Mouse (Mus musculus) stomach, postnatal 0 days (tissue): Measurements from ENCODE around the gene Akap6. TPM values are rescaled to one million over a fixed set of nuclear protein-coding genes. Genes with fewer than 3 reads are reported as not detected.

Source experiments
- ATAC-seq: fragments of 200-750 bp; cut with Nextera tagmentation; 2 replicates; pipeline ENCODE4 v1.8.0; 2017; ENCODE audit not compliant: low FRiP score, low TSS enrichment
- DNase-seq: peaks from one replicate; pipeline ENCODE4 v3.0.0-alpha.2; 2016; ENCODE audit warnings: low spot score
- H3K27ac ChIP-seq: fragments of 300-500 bp; sonication (generic); replicated peaks from 2 replicates; pipeline ENCODE4 v1.5.1; 2014; ENCODE audit warnings: mild to moderate bottlenecking, control low read depth
- H3K27me3 ChIP-seq: fragments of 300-500 bp; sonication (generic); 2 replicates; pipeline ENCODE4 v1.6.1; 2014; ENCODE audit warnings: low read length; ENCODE audit not compliant: control insufficient read depth, insufficient read depth
- H3K36me3 ChIP-seq: fragments of 300-500 bp; sonication (generic); 2 replicates; pipeline ENCODE4 v1.6.1; 2014; ENCODE audit warnings: low read length, mixed read lengths; ENCODE audit not compliant: control insufficient read depth, insufficient read depth
- H3K4me1 ChIP-seq: fragments of 300-500 bp; sonication (generic); replicated peaks from 2 replicates; pipeline ENCODE4 v1.6.1; 2014; ENCODE audit warnings: antibody characterized with exemption; ENCODE audit not compliant: control insufficient read depth, insufficient read depth
- H3K4me2 ChIP-seq: fragments of 300-500 bp; sonication (generic); replicated peaks from 2 replicates; pipeline ENCODE4 v1.6.1; 2014; ENCODE audit warnings: low read depth, mild to moderate bottlenecking, control low read depth, moderate library complexity
- H3K4me3 ChIP-seq: fragments of 300-500 bp; sonication (generic); 2 replicates; pipeline ENCODE4 v1.5.1; 2014; ENCODE audit warnings: low read depth, low read length, control low read depth
- H3K9ac ChIP-seq: fragments of 300-500 bp; sonication (generic); 2 replicates; pipeline ENCODE4 v1.6.1; 2014; ENCODE audit warnings: mild to moderate bottlenecking, low read length, control low read depth, mixed read lengths
- H3K9me3 ChIP-seq: fragments of 300-500 bp; sonication (generic); 2 replicates; pipeline ENCODE4 v1.6.1; 2016; ENCODE audit warnings: low read length; ENCODE audit not compliant: control insufficient read depth
- CTCF ChIP-seq: IDR thresholded peaks from 2 replicates; pipeline ENCODE4 v1.5.1; 2016; ENCODE audit warnings: antibody characterized with exemption, low read depth, mild to moderate bottlenecking, moderate library complexity
- EP300 ChIP-seq: optimal IDR thresholded peaks from 2 replicates; pipeline ENCODE3; 2016; ENCODE audit warnings: antibody characterized with exemption
- WGBS: fragments of 180-500 bp; shearing (Covaris S2); extraction: QIAGEN DNeasy Blood & Tissue Kit; methylation state at CpG from one replicate; pipeline ENCODE4 v1.1.7; 2014; 5-methylcytosine and 5-hydroxymethylcytosine counted together
- polyA plus RNA-seq: library from polyadenylated mRNA; unstranded; fragments of >200 nt; fragmentation: Nextera tagmentation; extraction: Ambion mirVana; gene quantifications from 2 replicates; pipeline ENCODE4 v1.2.1, GENCODE M21; 2015

Gene Akap6
- polyA plus RNA-seq, 1 experiment from 2014 or later: 0.76 TPM

GRCm38 (mm10) chr12:52764810-52765209, 65.6 kb downstream of the Akap6 start:
- no peak overlapping the region for H3K27ac ChIP-seq
- no peak for DNase-seq
- no peaks in the 10 kb centered on the region for H3K27me3 ChIP-seq
- TF ChIP-seq EP300: no peak
- no peak for TF ChIP-seq CTCF
- no peak overlapping the region for H3K9ac ChIP-seq
- H3K9me3 ChIP-seq: no peaks in the 10 kb centered on the region
- no peaks in the 10 kb centered on the region for H3K4me1 ChIP-seq
- WGBS: 58% methylated on average over 3 of the region's 3 CpGs
- no peak for ATAC-seq
- no peak overlapping the region for H3K4me2 ChIP-seq
- no peaks in the 10 kb centered on the region for H3K36me3 ChIP-seq
- H3K4me3 ChIP-seq: no peak overlapping the region

DNA sequence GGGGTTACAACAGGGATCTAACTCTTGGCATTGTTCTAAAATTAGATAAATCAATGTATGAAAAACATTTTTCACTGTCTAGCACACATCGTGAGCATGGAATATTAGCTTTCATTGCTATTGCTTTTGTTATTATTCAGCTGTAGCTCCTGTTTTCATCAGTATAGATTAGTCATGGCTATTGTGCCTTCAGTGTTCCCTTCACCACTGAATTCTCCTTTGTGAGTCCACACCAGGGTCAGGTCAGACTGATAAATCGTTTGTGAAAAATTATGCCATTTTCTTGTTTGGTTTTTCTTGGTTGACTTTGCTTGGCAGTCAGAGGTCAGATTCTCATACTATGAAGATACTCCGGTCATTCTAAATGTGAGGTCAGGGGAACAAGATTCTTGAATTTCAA, 70.4 kb downstream of the Akap6 start:
- Histone ChIP-seq H3K9ac (no peak overlapping the region), H3K36me3 (no peaks in the 10 kb centered on the region), H3K27me3 (no peaks in the 10 kb centered on the region), H3K4me3 (no peak overlapping the region), H3K9me3 (no peaks in the 10 kb centered on the region), H3K27ac (no peak overlapping the region), H3K4me1 (no peaks in the 10 kb centered on the region; the same call in 1 of the 2 replicates), H3K4me2 (no peak overlapping the region)
- ATAC-seq (no peak), DNase-seq (no peak)
- 57% methylated on average over 3 of the region's 3 CpGs for WGBS
- no peak for TF ChIP-seq EP300

- 0 out of 2 replicates have a peak overlapping the region, but pooled peaks have one; percentile 11 for H3K4me2 ChIP-seq
- no peaks in the 10 kb centered on the region; the same call in 1 of the 2 replicates for H3K4me1 ChIP-seq
- no peaks in the 10 kb centered on the region for H3K27me3 ChIP-seq
- no peak for TF ChIP-seq CTCF
- no peak for TF ChIP-seq EP300
- whole genome bisulfite sequencing: 45% methylated on average over 7 of the region's 7 CpGs
- no peak overlapping the region for H3K27ac ChIP-seq
- no peak overlapping the region for H3K9ac ChIP-seq
- H3K36me3 ChIP-seq: no peaks in the 10 kb centered on the region
- H3K9me3 ChIP-seq: no peaks in the 10 kb centered on the region
- ATAC-seq (no peak), DNase-seq (no peak)
- H3K4me3 ChIP-seq: no peak overlapping the region
Measured at GRCm38 (mm10) chr12:52771931-52772330, 72.7 kb downstream of the Akap6 start.

DNA sequence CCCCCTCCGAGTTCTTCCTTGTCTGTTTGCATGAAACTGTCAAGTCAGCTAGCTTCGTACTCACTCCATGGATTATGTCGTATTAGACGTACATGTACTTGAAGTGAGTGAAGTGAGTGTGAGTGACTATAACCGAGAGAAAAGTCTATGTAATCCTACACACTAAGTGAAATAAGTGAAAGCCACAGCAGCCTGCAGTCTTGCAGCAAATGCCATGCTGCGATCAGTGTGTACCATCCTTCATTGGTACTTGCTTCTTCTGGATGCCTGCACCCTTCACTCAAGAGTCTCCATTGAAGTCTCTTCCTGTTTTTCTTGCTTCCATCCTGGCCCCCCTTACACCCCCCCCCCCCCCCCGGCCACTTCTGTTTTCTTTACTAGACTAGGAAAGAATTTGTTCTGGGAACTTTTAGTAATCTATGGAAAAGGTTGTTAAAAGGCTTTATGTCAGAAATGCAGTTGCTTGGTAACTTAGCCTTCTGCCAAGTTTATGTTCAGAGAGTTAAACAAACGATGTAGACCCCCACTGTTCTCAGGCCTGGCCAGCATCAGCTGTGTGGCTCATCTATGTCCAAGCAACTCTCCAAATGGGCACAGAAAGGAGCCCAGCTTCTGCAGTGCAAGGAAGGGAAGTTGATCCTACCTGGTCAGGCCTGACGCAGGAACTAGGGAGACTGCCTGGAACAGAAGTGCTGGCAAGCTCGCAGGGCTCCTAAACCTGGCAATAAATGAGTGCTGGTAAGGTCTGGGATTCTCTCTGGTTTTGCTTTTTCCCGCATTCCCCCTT, 73.5 kb downstream of the Akap6 start:
- Histone ChIP-seq H3K27me3 (no peaks in the 10 kb centered on the region), H3K9ac (no peak overlapping the region), H3K4me3 (no peak overlapping the region), H3K36me3 (no peaks in the 10 kb centered on the region), H3K9me3 (no peaks in the 10 kb centered on the region), H3K4me1 (no peaks in the 10 kb centered on the region; the same call in 1 of the 2 replicates), H3K27ac (peak overlapping the region; percentile 78), H3K4me2 (peak overlapping the region; percentile 23)
- ATAC-seq: 0 out of 2 replicates have a peak, but pooled peaks have one; percentile 35
- 33% methylated on average over 10 of the region's 11 CpGs for WGBS
- TF ChIP-seq EP300: no peak
- no peak for TF ChIP-seq CTCF
- no peak for DNase-seq

GRCm38 (mm10) chr12:52773847-52774246, 74.7 kb downstream of the Akap6 start:
- WGBS: 49% methylated on average over 3 of the region's 3 CpGs
- Histone ChIP-seq H3K4me1 (no peaks in the 10 kb centered on the region; the same call in 1 of the 2 replicates), H3K27me3 (no peaks in the 10 kb centered on the region), H3K9me3 (no peaks in the 10 kb centered on the region), H3K4me2 (0 out of 2 replicates have a peak overlapping the region, but pooled peaks have one; percentile 6), H3K36me3 (no peaks in the 10 kb centered on the region), H3K4me3 (no peak overlapping the region), H3K9ac (no peak overlapping the region), H3K27ac (peak overlapping the region; percentile 46; the same call in 1 of the 2 replicates)
- DNase-seq (no peak), ATAC-seq (no peak)
- TF ChIP-seq CTCF: no peak
- no peak for TF ChIP-seq EP300

DNA sequence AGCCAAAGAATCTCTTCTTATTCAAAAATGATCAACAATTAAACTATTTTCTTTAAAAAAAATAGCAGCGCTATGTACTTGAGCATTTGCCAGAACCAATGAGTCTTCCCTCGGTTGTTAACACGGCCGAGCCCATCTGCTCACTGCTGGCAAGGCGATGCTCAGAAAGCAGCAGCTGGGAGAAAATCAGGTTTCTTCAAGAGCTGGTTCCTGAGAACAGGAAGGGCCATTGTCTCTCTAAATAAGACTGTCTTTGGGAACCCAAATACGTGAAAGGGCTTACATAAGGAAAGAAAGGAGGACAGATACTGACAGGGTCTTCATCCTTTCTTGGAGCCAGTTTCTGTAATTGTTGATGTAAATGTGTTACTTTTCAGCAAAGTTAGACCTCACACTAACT, 75.2 kb downstream of the Akap6 start:
- Histone ChIP-seq H3K4me2 (0 out of 2 replicates have a peak overlapping the region, but pooled peaks have one; percentile 23), H3K9me3 (no peaks in the 10 kb centered on the region), H3K4me3 (no peak overlapping the region), H3K36me3 (no peaks in the 10 kb centered on the region), H3K27me3 (no peaks in the 10 kb centered on the region), H3K27ac (peak overlapping the region; percentile 25; the same call in 1 of the 2 replicates), H3K4me1 (no peaks in the 10 kb centered on the region; the same call in 1 of the 2 replicates), H3K9ac (no peak overlapping the region)
- TF ChIP-seq CTCF: no peak
- TF ChIP-seq EP300: no peak
- WGBS: 20% methylated on average over 6 of the region's 6 CpGs
- ATAC-seq (no peak), DNase-seq (no peak)
